Mouse (Mus musculus) monocyte, adult 2 months (primary cell): Measurements from ENCODE around the gene Csmd2.
"Not testable (repeated sequence)": the region's sequence is repeated elsewhere in the genome, so short reads cannot be mapped to it uniquely, and the experiment has no call there.

Source experiments
- DNase-seq, 2 experiments: peaks; one replicate each; pipeline ENCODE4 v3.0.0; 2022; ENCODE audit warnings: low spot score in 2 of 2, low read depth in 1 of 2

Gene Csmd2

DNA sequence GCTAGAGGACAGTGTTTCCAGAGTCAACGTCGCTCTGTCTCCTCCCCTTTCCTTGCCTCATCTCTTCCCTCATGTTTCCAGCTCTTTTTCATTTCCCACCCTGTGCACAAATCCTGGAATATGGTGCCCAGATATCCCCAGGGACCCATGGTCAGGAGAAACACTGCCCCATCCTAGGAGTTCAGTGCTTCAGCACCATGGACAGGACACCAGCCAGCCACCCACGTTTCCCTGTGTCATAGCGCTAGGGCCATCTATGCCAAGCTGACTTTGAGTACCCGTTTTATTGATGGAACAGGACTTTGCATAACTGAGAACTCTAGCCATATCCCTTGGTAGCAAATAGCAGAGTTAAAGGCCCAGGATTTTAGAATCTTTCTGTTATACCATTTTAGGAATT lies 55.0 kb downstream of the Csmd2 start:
- DNase-seq: no peak

DNA sequence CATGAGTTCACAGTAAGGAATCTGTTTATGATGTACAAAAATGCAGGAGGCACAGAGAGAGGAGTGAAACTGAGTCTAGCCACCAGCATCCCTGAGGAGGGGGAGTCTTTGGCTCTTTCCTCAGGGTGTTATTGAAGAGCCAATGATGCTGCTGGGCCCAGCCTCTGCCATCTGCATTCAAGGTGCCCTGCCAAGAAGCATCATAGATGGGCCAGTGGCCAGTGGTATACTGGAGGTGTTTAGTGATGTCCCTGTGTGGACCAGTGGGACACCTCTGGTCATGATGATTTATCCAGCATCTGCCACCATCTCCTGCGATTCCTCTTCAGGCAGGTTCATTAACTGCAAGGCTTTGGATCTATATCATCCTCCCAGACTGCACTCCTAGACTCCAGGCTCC lies 61.1 kb downstream of the Csmd2 start:
- no peak for DNase-seq

DNA sequence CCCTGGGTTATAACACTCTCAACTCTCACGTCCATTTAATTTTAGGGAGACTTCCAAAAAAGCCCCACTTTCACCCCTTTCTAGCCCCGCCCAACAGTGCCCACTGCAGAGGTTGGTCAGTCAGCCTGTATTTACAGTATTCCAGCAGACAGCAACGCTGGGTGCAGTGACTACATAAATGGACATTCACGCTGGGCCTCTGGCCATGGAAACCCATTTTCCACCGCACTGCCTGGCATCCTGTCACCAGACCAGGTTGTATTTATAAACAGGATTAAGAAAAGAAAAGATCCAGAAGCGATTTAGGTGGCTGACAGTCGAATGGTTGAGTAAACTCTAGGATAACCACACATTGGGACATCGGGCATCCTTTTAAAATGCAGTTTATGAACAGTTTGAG lies 65.0 kb downstream of the Csmd2 start:
- DNase-seq: no peak

DNA sequence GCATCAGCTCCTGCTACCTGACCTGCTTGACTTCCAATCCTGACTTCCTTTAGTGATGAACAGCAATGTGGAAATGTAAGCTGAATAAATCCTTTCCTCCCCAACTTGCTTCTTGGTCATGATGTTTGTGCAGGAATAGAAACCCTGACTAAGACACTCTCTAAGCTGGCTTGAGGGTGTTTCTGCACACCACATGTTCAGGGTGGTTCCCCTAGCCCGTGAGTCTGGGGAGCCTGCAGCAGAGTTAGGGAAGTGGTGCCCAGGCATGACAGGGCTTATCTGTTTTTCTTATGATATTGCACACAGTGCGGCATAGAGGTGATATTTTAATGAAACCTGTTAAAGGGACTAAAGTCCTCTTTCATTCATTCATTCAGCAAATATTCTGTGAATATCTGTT lies 73.6 kb downstream of the Csmd2 start:
- DNase-seq: not testable (repeated sequence)

DNA sequence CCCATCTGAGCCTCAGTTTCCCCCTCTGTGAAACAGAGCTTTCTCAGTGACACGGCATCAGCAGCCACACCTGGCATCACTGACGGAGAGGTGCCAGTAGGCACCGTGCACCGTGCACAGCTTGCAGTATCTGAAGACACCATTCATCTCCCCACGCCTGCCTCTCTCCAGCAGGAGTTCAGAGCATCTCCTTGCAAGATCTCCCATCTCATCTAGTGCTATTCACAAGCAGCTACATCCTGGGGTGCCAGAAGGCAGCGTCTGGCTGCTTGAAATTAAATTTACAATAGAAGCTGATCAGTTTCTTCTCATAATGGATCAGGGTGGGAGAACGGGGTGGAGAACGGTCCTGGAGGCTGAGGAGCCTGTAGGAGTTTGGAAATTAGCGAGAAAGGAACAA lies 79.5 kb downstream of the Csmd2 start:
- DNase-seq: no peak

DNA sequence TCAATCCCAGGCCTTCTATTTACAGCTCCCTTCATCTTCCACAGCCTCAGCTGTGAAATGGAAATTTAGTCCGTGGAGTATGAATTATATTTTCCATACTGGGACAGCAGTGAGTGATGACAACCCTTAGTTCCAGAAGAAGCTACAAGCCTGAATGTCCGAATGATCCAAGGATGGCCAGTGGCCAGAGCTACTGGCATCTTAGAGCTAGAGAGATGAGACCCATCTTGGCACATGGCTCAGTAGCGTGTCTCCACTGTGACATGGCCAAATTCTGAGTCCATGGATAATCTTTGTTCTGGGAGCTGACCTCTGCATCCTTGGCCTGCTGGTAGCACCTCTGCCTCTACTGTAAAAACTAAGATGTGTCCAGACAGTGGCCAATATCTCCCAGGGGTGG lies 96.8 kb downstream of the Csmd2 start:
- DNase-seq: no peak

DNA sequence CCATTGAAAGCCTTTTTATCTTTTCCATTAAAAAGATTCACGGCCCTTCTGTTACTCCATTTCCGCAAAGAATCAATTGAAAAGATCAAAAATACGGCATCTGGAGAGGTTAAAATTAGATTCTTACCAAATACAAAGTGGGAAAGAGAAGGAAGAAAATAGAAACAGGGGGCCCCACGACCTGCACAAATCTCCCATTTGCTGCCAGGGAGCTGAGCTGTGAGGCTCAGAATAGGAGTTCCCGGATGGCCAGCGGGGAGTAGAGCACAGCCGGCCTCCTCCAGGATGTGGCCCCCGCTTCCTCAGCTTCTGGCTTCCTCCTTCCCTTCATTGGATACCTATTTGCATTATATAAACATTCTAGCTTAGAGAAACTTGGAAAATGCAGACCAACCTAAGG lies 97.4 kb downstream of the Csmd2 start:
- DNase-seq: no peak

DNA sequence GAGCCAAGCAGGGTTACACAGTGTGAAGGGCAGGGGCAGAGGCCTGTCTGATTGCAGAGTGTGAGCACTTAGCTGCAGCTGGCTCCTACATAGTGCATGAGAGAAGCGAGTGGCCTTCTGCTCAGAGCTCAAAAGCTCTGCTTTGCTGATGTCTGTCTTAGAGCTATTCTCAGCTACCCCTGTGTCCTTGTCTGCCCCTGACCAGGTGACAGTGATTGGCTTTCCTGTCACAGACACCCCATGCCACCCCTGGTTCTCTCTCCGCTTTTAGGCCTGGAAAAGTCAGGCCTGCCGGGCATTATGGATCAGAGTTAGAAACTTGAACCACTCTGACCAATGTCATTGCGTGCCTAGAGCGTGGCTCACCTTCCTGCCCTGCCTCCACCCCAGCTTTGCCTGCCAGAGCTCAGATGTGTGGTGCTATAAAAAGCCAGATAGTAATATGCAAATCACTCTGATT lies 99.5 kb downstream of the Csmd2 start:
- DNase-seq: no peak

DNA sequence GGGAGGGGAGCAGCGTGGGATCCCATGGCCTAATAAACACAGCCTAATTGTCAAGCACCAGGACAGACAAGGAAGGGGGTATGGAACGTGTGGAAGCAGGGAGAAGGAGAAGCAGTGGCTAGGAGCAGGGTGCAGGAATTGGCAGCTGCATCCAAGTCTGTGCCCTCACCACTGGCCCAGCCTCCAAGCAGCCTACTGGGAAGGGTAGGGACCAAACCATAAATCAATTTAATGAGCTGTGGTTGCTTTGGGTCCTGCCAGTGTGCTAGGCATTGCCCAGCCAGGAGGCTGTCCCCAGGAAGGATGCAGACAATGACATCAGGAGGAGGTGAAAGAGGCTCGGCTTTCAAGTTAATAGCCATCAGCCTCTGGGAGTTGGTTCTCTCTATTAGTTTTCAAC lies 100.0 kb downstream of the Csmd2 start:
- DNase-seq: no peak

DNA sequence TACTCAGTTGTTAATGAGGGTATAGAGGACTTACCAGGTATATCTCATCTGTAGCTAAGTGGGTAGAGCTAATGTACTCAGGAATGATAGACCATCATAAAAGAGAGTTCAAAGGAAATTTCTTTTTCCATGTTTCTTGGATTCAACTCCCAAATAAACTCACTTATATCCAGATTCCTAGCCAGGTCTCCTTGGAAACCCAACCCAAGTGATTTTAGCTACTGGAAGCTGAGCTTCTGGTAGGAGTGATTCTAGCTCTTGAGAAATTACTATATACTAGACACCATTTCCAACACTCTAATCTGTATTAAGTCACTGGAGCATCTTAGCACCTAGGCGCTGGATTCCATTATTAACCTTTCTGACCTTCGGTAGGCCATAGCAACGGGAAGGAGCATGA lies 100.6 kb downstream of the Csmd2 start:
- no peak for DNase-seq

DNA sequence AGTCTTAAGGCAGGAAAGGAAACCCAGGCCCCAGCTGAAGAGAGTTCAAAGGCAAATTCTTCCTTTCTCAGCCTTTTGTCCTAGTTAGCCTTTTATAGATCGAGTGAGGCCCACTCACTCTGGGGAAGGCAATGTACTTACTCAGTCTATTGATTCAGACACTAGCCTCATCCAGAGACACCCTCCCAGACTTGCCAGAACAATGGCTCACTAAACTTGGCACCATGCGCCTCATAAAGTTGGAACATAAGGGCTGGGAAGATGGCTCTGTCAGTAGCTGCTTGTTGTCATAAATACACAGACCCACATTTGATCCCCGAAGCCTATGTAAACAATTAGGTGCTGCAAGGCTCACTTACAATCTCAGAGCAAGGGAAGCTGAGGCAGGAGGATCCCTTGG lies 104.3 kb downstream of the Csmd2 start:
- no peak for DNase-seq

DNA sequence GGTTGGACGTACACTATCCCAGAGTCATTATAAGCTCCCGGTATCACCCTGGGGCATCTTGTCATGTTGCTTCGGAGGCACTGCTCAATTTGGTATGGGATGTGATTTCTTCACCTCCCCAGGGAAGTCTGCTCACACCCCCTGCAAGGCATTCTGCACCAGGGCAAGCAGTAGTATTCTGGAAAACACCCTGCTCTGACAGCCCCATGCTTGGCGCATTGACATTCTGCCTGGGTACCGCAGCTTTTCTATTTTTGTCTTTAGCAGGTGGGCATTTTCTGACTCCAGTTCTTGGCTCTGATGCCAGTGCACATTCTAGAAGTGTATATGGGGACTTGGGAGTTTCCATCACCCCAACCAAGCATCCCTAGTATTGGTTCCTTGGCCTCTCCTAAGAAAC lies 111.9 kb downstream of the Csmd2 start:
- DNase-seq: no peak

DNA sequence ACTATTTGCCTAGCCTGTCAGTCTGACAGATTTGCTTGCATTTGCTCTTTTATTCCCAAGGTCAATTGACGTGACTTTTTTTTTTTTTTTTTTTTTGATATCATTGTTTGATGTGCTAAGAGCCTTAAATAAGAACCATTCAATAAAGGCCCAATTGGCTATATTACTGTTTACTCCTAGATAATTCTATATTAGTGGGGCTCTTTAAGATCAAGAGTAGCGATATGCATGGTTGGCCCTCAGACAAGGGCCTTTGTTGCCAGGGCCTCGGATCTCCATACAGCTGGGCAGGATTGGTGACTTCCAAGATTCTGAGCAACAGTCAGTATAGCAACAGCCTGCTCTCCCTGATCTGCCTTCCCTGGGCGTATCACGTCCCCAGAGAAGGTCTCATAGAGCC lies 112.9 kb downstream of the Csmd2 start:
- DNase-seq: no peak

DNA sequence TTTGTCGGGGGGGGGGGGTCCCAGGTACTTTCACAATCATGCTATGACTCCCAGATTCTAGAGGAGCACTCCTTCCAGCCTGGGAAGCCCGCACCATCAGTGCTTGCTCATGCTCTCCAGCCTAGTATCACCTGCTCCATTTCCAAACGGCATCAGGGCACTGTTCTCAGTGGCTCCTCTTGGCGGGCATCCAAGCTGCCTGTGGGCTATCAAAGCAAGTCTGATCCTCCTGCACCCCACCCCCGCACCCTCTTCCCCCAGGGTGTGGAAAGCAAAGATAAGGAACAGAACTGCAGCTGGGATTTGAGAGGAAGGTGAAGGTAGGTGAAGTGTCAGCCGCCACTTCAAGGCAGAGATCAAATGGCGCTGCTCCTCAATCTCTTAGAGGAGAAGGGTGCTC lies 128.7 kb downstream of the Csmd2 start:
- no peak for DNase-seq

DNA sequence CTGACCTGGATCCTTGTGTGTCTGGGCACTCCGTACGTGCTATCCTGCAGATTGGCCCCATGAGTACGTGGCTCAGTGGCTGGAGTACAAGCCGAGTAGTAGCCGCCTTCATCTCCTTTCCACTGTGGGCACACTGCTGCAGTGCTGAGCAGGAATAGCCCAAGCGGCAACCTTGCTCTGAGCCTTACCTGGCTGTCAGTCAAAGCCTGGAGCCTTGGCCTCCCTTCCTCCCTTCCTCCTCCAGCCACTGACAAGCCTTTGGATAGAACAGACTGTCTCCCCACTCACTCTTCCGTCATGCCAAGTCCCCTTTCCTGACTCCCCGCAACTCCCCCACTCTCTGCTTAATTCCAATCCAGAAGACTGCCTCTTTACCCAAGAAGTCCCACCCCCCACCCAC lies 135.6 kb downstream of the Csmd2 start:
- DNase-seq: no peak

DNA sequence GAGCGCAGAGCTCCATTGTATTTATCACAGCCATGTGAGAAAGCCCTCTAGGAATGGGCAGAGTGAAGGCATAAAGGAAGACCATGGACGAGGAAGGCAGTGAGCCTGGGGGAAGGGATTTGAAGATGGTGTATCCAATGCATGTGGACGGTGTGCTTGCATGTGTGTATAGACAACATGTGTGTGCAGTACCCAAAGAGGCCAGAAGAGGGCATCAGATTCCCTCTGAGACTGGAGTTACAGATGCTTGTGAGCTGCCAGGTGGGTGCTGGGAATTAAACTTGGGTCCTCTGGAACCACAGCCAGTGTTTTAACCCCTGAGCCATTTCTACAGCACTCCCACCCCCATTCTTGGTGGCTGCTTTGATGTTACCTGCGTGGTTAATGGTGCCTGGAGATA lies 137.1 kb downstream of the Csmd2 start:
- DNase-seq: no peak

DNA sequence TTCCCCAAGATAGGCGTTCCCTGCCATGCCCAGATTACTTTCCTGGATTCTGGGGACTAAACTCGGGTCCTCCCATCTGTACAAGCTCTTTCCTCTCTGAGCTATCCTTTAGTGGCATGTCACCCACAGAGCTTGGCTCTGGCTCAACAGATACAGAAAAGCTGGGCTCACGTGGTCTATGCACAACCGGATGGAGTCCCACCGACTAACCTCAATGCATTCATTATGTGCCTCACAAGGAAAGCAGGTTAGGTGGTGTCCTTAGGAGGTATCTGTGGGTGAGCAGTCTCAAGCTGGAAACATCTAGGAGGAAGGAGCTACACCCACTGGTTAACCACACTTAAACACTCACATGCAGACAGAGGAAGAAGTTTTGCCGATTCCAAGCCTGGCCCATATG lies 140.9 kb downstream of the Csmd2 start:
- no peak for DNase-seq

DNA sequence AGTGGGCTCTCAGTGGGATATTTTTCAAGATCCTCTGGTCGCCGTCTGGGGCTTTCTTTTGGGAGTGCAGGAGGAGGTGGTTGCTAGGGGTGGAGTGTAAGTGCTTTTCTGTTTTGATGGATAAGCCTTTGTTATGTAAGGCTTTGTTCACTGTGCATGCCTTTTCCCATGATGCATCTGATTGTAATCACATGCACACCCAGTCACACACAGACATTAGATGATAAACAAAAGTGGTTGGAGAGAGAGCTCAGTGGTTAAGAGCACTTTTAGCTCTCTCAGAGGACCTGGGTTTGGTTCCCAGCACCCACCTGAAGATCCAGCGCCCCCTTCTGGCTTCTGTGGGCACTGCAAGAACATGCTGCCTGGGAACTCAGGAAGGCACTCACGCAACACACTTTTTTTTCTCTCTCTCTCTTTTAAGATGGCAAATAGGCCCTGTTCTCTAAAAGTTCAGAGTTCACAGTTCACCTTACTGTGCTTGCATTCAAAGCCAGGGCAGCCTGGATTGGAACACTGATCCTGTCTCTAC lies 143.0 kb downstream of the Csmd2 start:
- no peak for DNase-seq

DNA sequence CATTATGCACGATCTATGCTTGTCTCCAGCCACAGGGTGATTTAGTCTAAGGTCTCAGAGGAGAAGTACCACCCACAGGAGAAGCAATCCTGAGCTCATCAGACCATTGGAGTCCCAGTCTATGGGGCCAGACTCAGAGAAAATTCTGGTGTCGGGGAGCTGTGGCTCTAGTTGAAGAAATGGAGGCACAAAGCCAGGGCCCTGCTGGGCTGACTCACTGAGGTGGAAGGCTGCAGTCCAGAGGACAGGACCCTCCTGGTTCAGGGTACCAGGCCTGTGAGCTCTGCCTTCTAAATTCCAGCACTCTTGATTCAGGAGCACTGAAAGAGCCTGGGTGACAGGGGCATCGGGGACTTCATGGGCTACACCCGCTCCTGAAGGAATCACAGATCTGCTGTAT lies 144.0 kb downstream of the Csmd2 start:
- no peak for DNase-seq

DNA sequence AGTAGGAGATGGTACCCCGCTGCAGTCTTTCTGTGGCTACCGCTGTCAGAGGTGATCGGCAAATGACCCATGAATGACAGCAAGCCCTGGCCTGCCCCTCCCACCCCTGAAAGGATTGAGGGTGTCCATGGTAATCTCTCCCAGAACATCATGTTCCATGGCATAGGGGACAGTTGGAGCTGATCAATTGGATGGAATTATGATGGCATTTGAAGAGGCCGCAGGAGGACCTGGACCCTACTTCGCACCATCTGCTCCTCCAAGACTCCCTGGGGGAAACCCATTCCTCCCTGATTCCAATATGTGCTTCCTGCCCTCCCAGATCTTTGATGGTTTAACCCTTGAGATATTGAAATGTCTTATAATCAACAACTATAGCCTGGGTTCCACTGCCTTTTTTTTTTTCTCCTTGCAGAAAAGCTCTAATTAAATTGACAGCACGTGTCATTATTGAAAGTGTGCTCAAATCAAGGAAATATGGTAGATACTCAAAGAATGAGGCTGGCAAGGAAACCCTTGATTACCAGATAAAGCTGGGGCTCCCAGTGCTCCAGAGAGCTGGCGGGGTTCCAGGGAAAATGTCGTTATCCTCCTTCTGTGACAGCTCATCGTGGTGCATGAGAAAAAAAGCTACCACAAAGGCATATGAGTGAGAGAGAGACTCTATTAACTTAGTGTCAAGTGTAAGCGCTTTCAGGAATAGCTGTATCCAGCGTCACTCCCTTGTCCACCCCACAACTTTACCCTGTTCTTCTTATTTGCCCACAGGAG lies 145.4 kb downstream of the Csmd2 start:
- no peak for DNase-seq

DNA sequence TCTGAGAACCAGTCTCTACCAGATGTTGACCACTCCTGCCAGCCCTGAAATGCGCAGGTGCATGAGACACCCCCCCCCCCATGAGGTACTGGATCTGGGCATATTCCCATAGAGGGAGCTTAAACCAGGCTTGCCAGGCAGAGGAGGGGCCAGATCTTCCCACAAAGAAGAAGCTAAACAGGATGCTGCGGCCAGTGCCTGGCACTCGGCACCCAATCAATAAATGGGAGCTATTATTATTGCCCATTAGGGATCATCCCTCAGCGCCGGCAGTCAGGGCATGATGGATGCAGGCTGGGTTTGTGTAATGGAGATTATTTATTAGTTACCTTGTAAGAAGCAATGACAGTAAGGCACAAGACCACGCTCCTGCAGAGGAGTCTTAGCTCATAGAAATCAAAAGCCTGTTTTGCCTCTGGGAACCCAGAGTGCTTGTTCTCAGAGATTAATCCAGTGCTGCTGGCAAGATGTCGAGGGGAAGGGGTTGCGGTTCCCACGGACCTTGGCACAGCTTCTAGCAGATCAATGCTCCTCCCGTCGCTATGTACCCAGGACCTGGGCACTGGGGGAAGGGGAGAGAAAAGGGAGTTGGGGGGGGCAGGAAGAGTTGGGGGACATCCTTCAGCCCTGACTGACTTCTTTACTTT lies 146.8 kb downstream of the Csmd2 start:
- no peak for DNase-seq

DNA sequence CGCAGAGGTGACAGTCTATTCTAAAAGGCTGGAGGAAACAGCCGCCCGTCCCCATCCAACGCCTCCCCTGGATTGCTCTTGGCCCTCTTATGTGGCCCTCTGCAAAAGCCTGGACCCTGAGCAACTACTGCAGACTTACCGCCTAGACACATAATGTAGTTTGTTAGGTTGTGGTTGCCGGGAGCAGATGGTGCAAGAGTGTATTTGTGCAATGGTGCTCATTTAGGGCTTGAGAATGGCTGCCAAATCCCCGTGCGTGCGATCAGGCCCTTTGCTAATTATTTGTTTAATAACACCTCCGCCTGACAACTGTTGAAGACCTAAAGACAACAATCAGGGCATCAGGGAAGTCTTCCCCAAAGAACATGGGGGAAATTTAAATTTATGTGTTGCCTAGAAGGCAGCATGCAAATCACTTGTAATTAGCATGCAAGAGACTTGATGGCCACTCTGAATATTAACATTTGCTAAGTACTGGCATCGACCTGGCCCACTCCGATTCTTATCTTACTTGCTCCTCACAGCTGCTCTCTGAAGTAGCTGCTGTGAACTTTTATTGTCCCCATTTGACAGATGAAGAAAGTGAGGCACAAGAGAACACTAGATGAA lies 147.5 kb downstream of the Csmd2 start:
- DNase-seq: no peak
